In genomic region chr3:105590056-105590672, GRCm38 (mm10) we compare ENCODE assay signal across 17 mouse cellular contexts.
DNase-seq lines count a peak whose midpoint lies in the region; ATAC-seq and TF ChIP-seq lines count a peak whose summit lies in the region.
"Had no signal": no experiment of that assay in that cellular context is flagged by ENCODE, and none has a peak within 500 bp of the region (broad histone marks: within the 10 kb centered on the region; RNA-seq: fewer than 3 reads in every experiment).

No protein-coding gene starts in this region.

- H3K9me3 ChIP-seq in forebrain, embryonic 15.5 days, result no peaks in the 10 kb centered on the region
- H3K9me3 ChIP-seq in midbrain, embryonic 12.5 days, result no peaks in the 10 kb centered on the region
- H3K9me3 ChIP-seq in intestine, embryonic 16.5 days (ENCODE audit: control insufficient read depth, low read length), result no peaks in the 10 kb centered on the region
- H3K9me3 ChIP-seq: liver, embryonic 13.5 days had no signal

- H3K36me3 ChIP-seq in forebrain, embryonic 15.5 days, result no peaks in the 10 kb centered on the region
- no peaks in the 10 kb centered on the region for H3K36me3 ChIP-seq in midbrain, embryonic 12.5 days
- H3K36me3 ChIP-seq in intestine, embryonic 16.5 days (ENCODE audit: control insufficient read depth, insufficient read depth, low read length), result no peaks in the 10 kb centered on the region
- H3K36me3 ChIP-seq: liver, embryonic 13.5 days had no signal

- ATAC-seq in forebrain, embryonic 15.5 days (replicated peaks), result peak; percentile 83
- ATAC-seq in midbrain, embryonic 12.5 days (ENCODE audit: low FRiP score, low read depth), result peak; percentile 80
- no peak for ATAC-seq in intestine, embryonic 16.5 days
- ATAC-seq: Patski had no signal

- H3K4me2 ChIP-seq in forebrain, embryonic 15.5 days (replicated peaks), result no peak overlapping the region
- H3K4me2 ChIP-seq in midbrain, embryonic 12.5 days (replicated peaks), result no peak overlapping the region
- no peak overlapping the region for H3K4me2 ChIP-seq in intestine, embryonic 16.5 days (ENCODE audit: low read depth, low read length)
- H3K4me2 ChIP-seq: liver, embryonic 13.5 days had no signal

- peaks cover 33% of the 10 kb centered on the region for H3K4me1 ChIP-seq in forebrain, embryonic 15.5 days
- H3K4me1 ChIP-seq in midbrain, embryonic 12.5 days, result peaks cover 23% of the 10 kb centered on the region
- H3K4me1 ChIP-seq in intestine, embryonic 16.5 days (ENCODE audit: control insufficient read depth, insufficient read depth, low read length), result no peaks in the 10 kb centered on the region
- H3K4me1 ChIP-seq: liver, embryonic 13.5 days had no signal

- H3K4me3 ChIP-seq in forebrain, embryonic 15.5 days, result no peak overlapping the region
- no peak overlapping the region for H3K4me3 ChIP-seq in midbrain, embryonic 12.5 days
- H3K4me3 ChIP-seq in intestine, embryonic 16.5 days (ENCODE audit: low read length), result no peak overlapping the region
- H3K4me3 ChIP-seq: heart, adult 2 months; liver, embryonic 13.5 days; myocyte had no signal

- TF ChIP-seq POLR2A in brain, embryonic 14.5 days (IDR thresholded peaks at IDR 0.05; ENCODE audit: borderline replicate concordance, extremely low read depth, insufficient read depth, insufficient read length, poor library complexity, severe bottlenecking), result no peak

- peak overlapping the region; percentile 81 for H3K27ac ChIP-seq in forebrain, embryonic 15.5 days (replicated peaks)
- peak overlapping the region; percentile 76 for H3K27ac ChIP-seq in midbrain, embryonic 12.5 days (replicated peaks)
- no peak overlapping the region for H3K27ac ChIP-seq in intestine, embryonic 16.5 days (ENCODE audit: low read length)
- H3K27ac ChIP-seq: heart, adult 2 months; liver, embryonic 13.5 days had no signal

- no peaks in the 10 kb centered on the region for H3K27me3 ChIP-seq in forebrain, embryonic 15.5 days
- no peaks in the 10 kb centered on the region for H3K27me3 ChIP-seq in midbrain, embryonic 12.5 days
- H3K27me3 ChIP-seq in intestine, embryonic 16.5 days (replicated peaks; ENCODE audit: control insufficient read depth, insufficient read depth, low read length), result no peaks in the 10 kb centered on the region
- H3K27me3 ChIP-seq: liver, embryonic 13.5 days; Patski had no signal

- WGBS in forebrain, embryonic 15.5 days, result 41% methylated on average over 15 of the region's 15 CpGs
- WGBS in midbrain, embryonic 12.5 days, result 55% methylated on average over 15 of the region's 15 CpGs
- WGBS in intestine, embryonic 16.5 days, result 76% methylated on average over 15 of the region's 15 CpGs

- peak; percentile 57 for DNase-seq in brain, adult 2 months (ENCODE audit: low read depth, low spot score)
- peak; percentile 90 for DNase-seq in brain, embryonic 14.5 days (ENCODE audit: low read depth)
- DNase-seq in spleen, postnatal 14 days (ENCODE audit: low spot score in 2 of 2), result no peak
- no peak for DNase-seq in lung, postnatal 25 days (ENCODE audit: low spot score)
- no peak for DNase-seq in lung, postnatal 4 days
- DNase-seq: adrenal gland, adult 2 months; heart, adult 2 months; heart, postnatal 14 days; kidney, adult 18-20 months; liver, embryonic 13.5 days; lung, postnatal 36 days; thymus, adult 18-20 months had no signal

- H3K9ac ChIP-seq in forebrain, embryonic 15.5 days (replicated peaks), result no peak overlapping the region
- no peak overlapping the region for H3K9ac ChIP-seq in midbrain, embryonic 12.5 days (replicated peaks)
- no peak overlapping the region for H3K9ac ChIP-seq in intestine, embryonic 16.5 days (ENCODE audit: low read depth, low read length)
- H3K9ac ChIP-seq: liver, embryonic 13.5 days had no signal

- no peak for TF ChIP-seq CTCF in brain, embryonic 14.5 days (IDR thresholded peaks at IDR 0.05; ENCODE audit: borderline replicate concordance, extremely low read depth, insufficient read depth, insufficient read length)

Comparison
In these comparisons a context has a peak if more than half of its experiments do, and no peak if none do; other contexts are left out.
1. DNase-seq: peak in brain, adult 2 months (single experiment) and brain, embryonic 14.5 days (single experiment); none in spleen, postnatal 14 days (0 of 2), lung, postnatal 25 days (single experiment) and lung, postnatal 4 days (0 of 2).